Mouse (Mus musculus): ENCODE data around the gene Olfr126. TPM values are rescaled to one million over a fixed set of nuclear protein-coding genes. Genes with fewer than 3 reads are reported as not detected.

Gene Olfr126
- not detected in 2 replicates for polyA plus RNA-seq (2015; fragmentation: Nextera tagmentation; extraction: Ambion mirVana)

DNA sequence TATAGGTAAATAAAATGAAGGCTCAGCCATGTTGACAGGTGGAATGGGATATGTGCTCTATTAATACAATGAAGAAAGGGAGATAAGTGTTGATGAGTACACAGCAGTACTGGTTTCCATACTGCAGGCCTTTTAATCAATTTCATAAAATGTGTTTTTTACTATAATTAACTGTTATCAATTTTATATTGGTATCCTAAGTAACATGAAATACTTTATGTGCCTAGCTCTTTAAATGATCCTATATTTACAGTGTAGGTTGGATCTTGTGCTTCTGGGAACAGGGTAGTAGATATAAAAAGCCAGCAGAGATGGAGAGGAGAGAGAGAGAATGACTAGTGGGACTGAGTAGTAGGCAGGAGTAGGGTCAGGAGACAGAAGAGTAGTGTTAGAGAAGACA is at the start of gene Olfr126:
Gene Olfr126, plus strand, starts transcription at position 301 of the 400 bp plus-strand sequence.
- H3K4me2 ChIP-seq (ENCODE audit: low read depth, low read length) = no peak within 1 kb of the TSS
- H3K4me3 ChIP-seq (ENCODE audit: low read length) = no peak within 1 kb of the TSS
- no peak within 1 kb of the TSS for H3K9ac ChIP-seq (ENCODE audit: low read length)
- H3K27ac ChIP-seq (ENCODE audit: low read length) = no peak within 1 kb of the TSS
- H3K4me1 ChIP-seq (replicated peaks; ENCODE audit: control insufficient read depth, insufficient read depth, low read length) = no peaks in the 10 kb centered on the region
- ATAC-seq (ENCODE audit: low read depth) = no peak
- no peaks in the 10 kb centered on the region for H3K27me3 ChIP-seq (ENCODE audit: control insufficient read depth, insufficient read depth, low read depth, low read length)
- H3K36me3 ChIP-seq (ENCODE audit: control insufficient read depth, insufficient read depth, low read length) = no peaks in the 10 kb centered on the region
- H3K9me3 ChIP-seq (ENCODE audit: control insufficient read depth, low read length) = no peaks in the 10 kb centered on the region

DNA sequence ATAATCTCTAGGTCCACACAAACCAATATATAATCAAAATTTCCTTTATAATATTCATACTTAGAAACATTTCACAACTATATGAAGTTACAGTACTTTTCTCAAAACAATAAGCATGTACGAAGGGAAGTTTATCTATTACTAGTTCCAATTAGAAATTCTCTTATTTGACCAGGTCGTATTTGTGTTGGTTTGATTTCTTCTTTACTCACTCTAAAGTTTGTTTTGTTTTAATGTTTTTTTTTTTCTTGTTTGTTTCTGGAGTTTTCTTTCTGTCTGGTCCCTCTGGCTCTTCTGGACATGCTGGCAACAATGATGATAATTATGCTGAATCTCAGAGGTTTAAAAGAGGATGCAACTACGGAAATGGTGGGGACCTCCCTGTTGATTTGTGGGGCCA is 47.7 kb upstream of the Olfr126 start, which contains the start of gene Olfr124:
Gene Olfr124, plus strand, starts transcription at position 301 of the 400 bp plus-strand sequence.
- Histone ChIP-seq H3K27ac (ENCODE audit: low read length) (no peak within 1 kb of the TSS), H3K9ac (ENCODE audit: low read length) (no peak within 1 kb of the TSS), H3K4me1 (replicated peaks; ENCODE audit: control insufficient read depth, insufficient read depth, low read length) (no peaks in the 10 kb centered on the region), H3K9me3 (ENCODE audit: control insufficient read depth, low read length) (no peaks in the 10 kb centered on the region), H3K27me3 (ENCODE audit: control insufficient read depth, insufficient read depth, low read depth, low read length) (no peaks in the 10 kb centered on the region), H3K4me2 (ENCODE audit: low read depth, low read length) (no peak within 1 kb of the TSS), H3K36me3 (ENCODE audit: control insufficient read depth, insufficient read depth, low read length) (no peaks in the 10 kb centered on the region), H3K4me3 (ENCODE audit: low read length) (no peak within 1 kb of the TSS)
- 77% methylated on average over 3 of the region's 3 CpGs for WGBS
- no peak for ATAC-seq (ENCODE audit: low read depth)

DNA sequence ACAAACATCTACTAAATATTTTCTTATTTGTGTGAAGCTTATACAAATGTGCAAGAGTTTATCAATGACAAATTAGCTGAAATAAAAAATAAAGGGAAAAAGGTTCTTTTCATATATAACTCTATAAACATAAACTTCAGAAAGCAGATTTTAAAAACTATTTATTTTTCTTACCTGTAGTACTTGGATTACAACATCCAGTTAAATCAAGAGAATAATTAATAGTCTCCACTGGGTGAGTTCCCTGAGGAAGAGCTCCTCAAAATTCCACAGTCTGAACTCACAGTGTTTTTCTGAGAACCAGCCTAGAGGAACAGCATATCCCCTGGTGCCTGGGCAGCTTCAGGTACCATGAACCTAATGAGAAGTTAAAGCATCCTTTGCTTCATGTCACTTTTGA is 14.6 kb upstream of the Olfr126 start, which contains the start of gene Olfr125:
Gene Olfr125, plus strand, starts transcription at position 301 of the 400 bp plus-strand sequence.
- H3K36me3 ChIP-seq (ENCODE audit: control insufficient read depth, insufficient read depth, low read length) = no peaks in the 10 kb centered on the region
- no peak within 1 kb of the TSS for H3K4me2 ChIP-seq (ENCODE audit: low read depth, low read length)
- no peak for ATAC-seq (ENCODE audit: low read depth)
- no peak within 1 kb of the TSS for H3K27ac ChIP-seq (ENCODE audit: low read length)
- no peak within 1 kb of the TSS for H3K4me3 ChIP-seq (ENCODE audit: low read length)
- no peaks in the 10 kb centered on the region; the same call in 1 of the 2 replicates for H3K9me3 ChIP-seq (ENCODE audit: control insufficient read depth, low read length)
- H3K27me3 ChIP-seq (ENCODE audit: control insufficient read depth, insufficient read depth, low read depth, low read length) = no peaks in the 10 kb centered on the region
- H3K9ac ChIP-seq (ENCODE audit: low read length) = no peak within 1 kb of the TSS
- no peaks in the 10 kb centered on the region for H3K4me1 ChIP-seq (replicated peaks; ENCODE audit: control insufficient read depth, insufficient read depth, low read length)

DNA sequence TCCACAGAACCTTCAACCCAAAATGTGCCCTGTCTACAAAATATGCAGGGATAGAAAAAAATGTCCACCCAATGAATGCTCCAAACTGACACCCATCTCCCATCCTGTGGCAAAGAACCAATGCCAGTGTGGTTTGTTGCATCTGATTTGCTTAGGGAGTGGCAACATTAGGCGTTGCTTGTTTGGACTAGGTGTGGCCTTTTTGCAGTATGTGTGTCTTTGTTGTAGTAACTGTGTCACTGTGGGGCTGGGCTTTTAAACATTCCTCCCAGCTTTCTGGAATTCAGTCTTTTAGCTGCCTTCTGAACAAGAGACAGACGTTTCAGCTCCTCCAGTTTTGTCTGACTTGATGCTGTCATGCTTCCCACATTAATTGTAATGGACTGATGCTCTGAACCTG is 16.6 kb downstream of the Olfr126 start:
- H3K4me3 ChIP-seq (ENCODE audit: low read length) = no peak overlapping the region
- no peak overlapping the region for H3K9ac ChIP-seq (ENCODE audit: low read length)
- H3K4me2 ChIP-seq (ENCODE audit: low read depth, low read length) = no peak overlapping the region
- no peak for ATAC-seq (ENCODE audit: low read depth)
- no peaks in the 10 kb centered on the region for H3K36me3 ChIP-seq (ENCODE audit: control insufficient read depth, insufficient read depth, low read length)
- no peaks in the 10 kb centered on the region for H3K27me3 ChIP-seq (ENCODE audit: control insufficient read depth, insufficient read depth, low read depth, low read length)
- WGBS = 59% methylated on average over 2 of the region's 2 CpGs
- H3K9me3 ChIP-seq (ENCODE audit: control insufficient read depth, low read length) = no peaks in the 10 kb centered on the region; the same call in 1 of the 2 replicates
- H3K27ac ChIP-seq (ENCODE audit: low read length) = no peak overlapping the region
- no peaks in the 10 kb centered on the region for H3K4me1 ChIP-seq (replicated peaks; ENCODE audit: control insufficient read depth, insufficient read depth, low read length)

DNA sequence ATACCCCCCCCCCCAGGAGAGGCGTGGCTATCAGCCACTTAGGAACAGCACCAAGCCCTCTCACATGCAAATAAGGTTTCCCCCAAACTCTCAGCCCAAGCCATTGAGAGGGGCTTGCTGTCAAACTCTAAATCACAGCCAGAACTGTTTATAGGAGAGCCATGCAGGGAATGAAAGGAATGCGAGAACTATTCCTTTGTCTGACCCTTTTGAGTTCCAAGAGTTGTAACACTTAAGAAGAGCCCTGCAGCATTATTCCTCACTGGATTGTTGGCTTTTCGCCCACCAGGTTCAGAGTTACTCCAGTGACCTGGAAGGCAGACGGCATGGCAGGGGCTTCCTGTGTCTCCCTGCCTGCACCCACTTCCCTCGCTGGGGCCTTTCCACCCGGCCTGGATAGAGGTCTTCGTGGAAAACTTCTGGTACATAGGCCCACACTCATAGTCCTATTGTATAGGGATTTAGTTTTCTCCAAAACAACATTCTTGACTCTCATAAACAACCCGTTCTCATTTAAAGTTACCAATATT is 22.5 kb downstream of the Olfr126 start:
- no peaks in the 10 kb centered on the region for H3K27me3 ChIP-seq (ENCODE audit: control insufficient read depth, insufficient read depth, low read depth, low read length)
- no peak for ATAC-seq (ENCODE audit: low read depth)

DNA sequence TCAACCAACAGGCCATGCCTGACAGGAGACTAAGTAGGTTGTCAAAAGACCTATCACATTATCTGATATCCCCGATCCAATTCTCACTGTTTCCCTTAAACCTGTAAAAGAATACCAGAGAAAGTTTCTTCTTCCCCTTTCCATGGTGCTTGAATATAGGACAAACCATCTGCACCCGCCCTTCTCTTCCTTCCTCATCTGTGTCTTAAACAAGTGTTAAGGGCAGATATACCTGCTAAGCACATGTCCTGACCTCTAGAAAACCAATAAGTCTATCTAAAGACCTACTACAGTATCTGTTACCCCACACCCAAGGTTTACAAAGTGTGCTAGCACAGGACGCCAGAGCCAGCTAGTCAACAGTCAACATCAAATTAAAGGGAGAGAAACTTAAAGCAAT is 26.5 kb downstream of the Olfr126 start:
- Histone ChIP-seq H3K4me2 (ENCODE audit: low read depth, low read length) (no peak overlapping the region), H3K4me3 (ENCODE audit: low read length) (no peak overlapping the region), H3K27ac (ENCODE audit: low read length) (no peak overlapping the region), H3K9ac (ENCODE audit: low read length) (no peak overlapping the region), H3K36me3 (ENCODE audit: control insufficient read depth, insufficient read depth, low read length) (no peaks in the 10 kb centered on the region), H3K27me3 (ENCODE audit: control insufficient read depth, insufficient read depth, low read depth, low read length) (no peaks in the 10 kb centered on the region), H3K9me3 (ENCODE audit: control insufficient read depth, low read length) (no peaks in the 10 kb centered on the region), H3K4me1 (replicated peaks; ENCODE audit: control insufficient read depth, insufficient read depth, low read length) (no peaks in the 10 kb centered on the region)
- ATAC-seq (ENCODE audit: low read depth) = no peak
- 72% methylated on average over 3 of the region's 3 CpGs for WGBS

More for the DNA sequence above, 22.5 kb downstream of the Olfr126 start:
- no peaks in the 10 kb centered on the region for H3K4me1 ChIP-seq (replicated peaks; ENCODE audit: control insufficient read depth, insufficient read depth, low read length)
- 21% methylated on average over 8 of the region's 8 CpGs for WGBS
- H3K4me2 ChIP-seq (ENCODE audit: low read depth, low read length) = no peak overlapping the region
- no peak overlapping the region for H3K9ac ChIP-seq (ENCODE audit: low read length)
- no peaks in the 10 kb centered on the region for H3K9me3 ChIP-seq (ENCODE audit: control insufficient read depth, low read length)
- H3K36me3 ChIP-seq (ENCODE audit: control insufficient read depth, insufficient read depth, low read length) = no peaks in the 10 kb centered on the region
- no peak overlapping the region for H3K4me3 ChIP-seq (ENCODE audit: low read length)
- H3K27ac ChIP-seq (ENCODE audit: low read length) = no peak overlapping the region

DNA sequence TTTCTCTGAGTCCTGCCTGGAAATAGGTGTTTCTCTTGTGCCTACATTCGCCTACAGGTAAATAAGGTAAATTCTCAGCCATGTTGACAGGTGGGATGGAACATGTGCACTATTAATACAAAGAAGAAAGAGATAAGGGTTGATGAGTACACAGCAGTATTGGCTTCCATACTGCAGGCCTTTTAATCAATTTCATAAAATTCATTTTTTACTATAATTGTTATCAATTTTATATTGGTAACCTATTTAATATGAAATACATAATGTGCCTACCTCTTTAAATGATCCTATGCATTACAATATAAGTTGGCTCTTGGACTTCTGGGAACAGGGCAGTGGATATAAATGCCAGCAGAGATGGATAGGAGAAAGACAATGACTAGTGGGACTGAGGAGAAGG is 52.9 kb downstream of the Olfr126 start, which contains the start of gene Olfr127:
Gene Olfr127, plus strand, starts transcription at position 301 of the 400 bp plus-strand sequence.
- no peak within 1 kb of the TSS for H3K9ac ChIP-seq (ENCODE audit: low read length)
- no peak for ATAC-seq (ENCODE audit: low read depth)
- no peaks in the 10 kb centered on the region for H3K27me3 ChIP-seq (ENCODE audit: control insufficient read depth, insufficient read depth, low read depth, low read length)
- no peak within 1 kb of the TSS for H3K27ac ChIP-seq (ENCODE audit: low read length)
- 65% methylated on average over 1 of the region's 1 CpGs for WGBS
- no peak within 1 kb of the TSS for H3K4me3 ChIP-seq (ENCODE audit: low read length)
- H3K9me3 ChIP-seq (ENCODE audit: control insufficient read depth, low read length) = no peaks in the 10 kb centered on the region
- H3K36me3 ChIP-seq (ENCODE audit: control insufficient read depth, insufficient read depth, low read length) = no peaks in the 10 kb centered on the region
- H3K4me2 ChIP-seq (ENCODE audit: low read depth, low read length) = no peak within 1 kb of the TSS
- H3K4me1 ChIP-seq (replicated peaks; ENCODE audit: control insufficient read depth, insufficient read depth, low read length) = no peaks in the 10 kb centered on the region

Other genes with a start within 250 kb of the Olfr126 start
- gene Olfr115, start 220.4 kb upstream of the Olfr126 start, polyA plus RNA-seq (2015; fragmentation: Nextera tagmentation; extraction: Ambion mirVana) = not detected in 2 replicates
- not detected in 2 replicates for gene Olfr116, start 220.3 kb upstream of the Olfr126 start, polyA plus RNA-seq (2015; fragmentation: Nextera tagmentation; extraction: Ambion mirVana)
- not detected in 2 replicates for gene Olfr117, start 183.7 kb upstream of the Olfr126 start, polyA plus RNA-seq (2015; fragmentation: Nextera tagmentation; extraction: Ambion mirVana)
- gene Olfr118, start 180.5 kb upstream of the Olfr126 start, polyA plus RNA-seq (2015; fragmentation: Nextera tagmentation; extraction: Ambion mirVana) = not detected in 2 replicates
- not detected in 2 replicates for gene Olfr119, start 150.9 kb upstream of the Olfr126 start, polyA plus RNA-seq (2015; fragmentation: Nextera tagmentation; extraction: Ambion mirVana)
- not detected in 2 replicates for gene Olfr120, start 125.7 kb upstream of the Olfr126 start, polyA plus RNA-seq (2015; fragmentation: Nextera tagmentation; extraction: Ambion mirVana)
- not detected in 2 replicates for gene Olfr121, start 98.6 kb upstream of the Olfr126 start, polyA plus RNA-seq (2015; fragmentation: Nextera tagmentation; extraction: Ambion mirVana)
- not detected in 2 replicates for gene Olfr122, start 78.9 kb upstream of the Olfr126 start, polyA plus RNA-seq (2015; fragmentation: Nextera tagmentation; extraction: Ambion mirVana)
- not detected in 2 replicates for gene Olfr123, start 54.0 kb upstream of the Olfr126 start, polyA plus RNA-seq (2015; fragmentation: Nextera tagmentation; extraction: Ambion mirVana)
- gene Olfr124, start 47.6 kb upstream of the Olfr126 start, polyA plus RNA-seq (2015; fragmentation: Nextera tagmentation; extraction: Ambion mirVana) = not detected in 2 replicates
- not detected in 2 replicates for gene Olfr125, start 14.5 kb upstream of the Olfr126 start, polyA plus RNA-seq (2015; fragmentation: Nextera tagmentation; extraction: Ambion mirVana)
- not detected in 2 replicates for gene Olfr127, start 53.0 kb downstream of the Olfr126 start, polyA plus RNA-seq (2015; fragmentation: Nextera tagmentation; extraction: Ambion mirVana)
- gene Olfr128, start 73.1 kb downstream of the Olfr126 start, polyA plus RNA-seq (2015; fragmentation: Nextera tagmentation; extraction: Ambion mirVana) = not detected in 2 replicates
- gene Olfr761, start 105.6 kb downstream of the Olfr126 start, polyA plus RNA-seq (2015; fragmentation: Nextera tagmentation; extraction: Ambion mirVana) = not detected in 2 replicates
- gene Olfr129, start 212.6 kb downstream of the Olfr126 start, polyA plus RNA-seq (2015; fragmentation: Nextera tagmentation; extraction: Ambion mirVana) = not detected in 2 replicates
- not detected in 2 replicates for gene Olfr130, start 216.4 kb downstream of the Olfr126 start, polyA plus RNA-seq (2015; fragmentation: Nextera tagmentation; extraction: Ambion mirVana)
- gene Olfr131, start 241.2 kb downstream of the Olfr126 start, polyA plus RNA-seq (2015; fragmentation: Nextera tagmentation; extraction: Ambion mirVana) = not detected in 2 replicates